Mouse (Mus musculus) heart, postnatal 0 days (tissue): ENCODE measurements around the gene Dop1b. TPM values are rescaled to one million over a fixed set of nuclear protein-coding genes. Genes with fewer than 3 reads are reported as not detected.
"Not testable (repeated sequence)": the region's sequence is repeated elsewhere in the genome, so short reads cannot be mapped to it uniquely, and the experiment has no call there.

Experiments
- ATAC-seq: fragments of 200-750 bp; cut with Nextera tagmentation; 2 replicates; pipeline ENCODE4 v1.8.0; 2017; ENCODE audit warnings: low read depth, moderate number of reproducible peaks, moderate library complexity; ENCODE audit not compliant: insufficient read depth
- DNase-seq: peaks from one replicate; pipeline ENCODE4 v3.0.0-alpha.2; 2016; ENCODE audit warnings: low spot score
- H3K27ac ChIP-seq: fragments of 300-500 bp; sonication (generic); 2 replicates; pipeline ENCODE4 v1.5.1; 2014; ENCODE audit warnings: low read depth, mild to moderate bottlenecking
- H3K27me3 ChIP-seq: fragments of 300-500 bp; sonication (generic); 2 replicates; pipeline ENCODE4 v1.6.1; 2014; ENCODE audit warnings: low read length, mixed read lengths; ENCODE audit not compliant: control insufficient read depth, insufficient read depth
- H3K36me3 ChIP-seq: fragments of 300-500 bp; sonication (generic); replicated peaks from 2 replicates; pipeline ENCODE4 v1.6.1; 2014; ENCODE audit warnings: low read length, mixed read lengths; ENCODE audit not compliant: control insufficient read depth, insufficient read depth
- H3K4me1 ChIP-seq: fragments of 300-500 bp; sonication (generic); 2 replicates; pipeline ENCODE4 v1.6.1; 2014; ENCODE audit warnings: antibody characterized with exemption; ENCODE audit not compliant: control insufficient read depth, insufficient read depth
- H3K4me2 ChIP-seq: fragments of 300-500 bp; sonication (generic); 2 replicates; pipeline ENCODE4 v1.6.1; 2014; ENCODE audit warnings: low read depth, mild to moderate bottlenecking, low read length, moderate library complexity
- H3K4me3 ChIP-seq: fragments of 300-500 bp; sonication (generic); 2 replicates; pipeline ENCODE4 v1.5.1; 2014; ENCODE audit warnings: low read depth, low read length
- H3K9ac ChIP-seq: fragments of 300-500 bp; sonication (generic); replicated peaks from 2 replicates; pipeline ENCODE4 v1.6.1; 2014; ENCODE audit warnings: low read depth, low read length, mixed read lengths
- H3K9me3 ChIP-seq: fragments of 300-500 bp; sonication (generic); replicated peaks from 2 replicates; pipeline ENCODE4 v1.6.1; 2016; ENCODE audit warnings: low read length; ENCODE audit not compliant: control insufficient read depth
- CTCF ChIP-seq: IDR thresholded peaks from 2 replicates; pipeline ENCODE4 v1.5.1; 2016; ENCODE audit warnings: antibody characterized with exemption, control low read depth, low read depth
- EP300 ChIP-seq: IDR thresholded peaks from 2 replicates; pipeline ENCODE4 v1.6.1; 2016; ENCODE audit warnings: antibody characterized with exemption, low read depth
- WGBS: fragments of 180-500 bp; shearing (Covaris S2); extraction: QIAGEN DNeasy Blood & Tissue Kit; methylation state at CpG from one replicate; pipeline ENCODE4 v1.1.7; 2014; 5-methylcytosine and 5-hydroxymethylcytosine counted together
- polyA plus RNA-seq: library from polyadenylated mRNA; unstranded; fragments of >200 nt; fragmentation: Nextera tagmentation; extraction: Ambion mirVana; gene quantifications from 2 replicates; pipeline ENCODE4 v1.2.1, GENCODE M21; 2015
- total RNA-seq: library from RNA; depleted of rRNA; stranded (reverse); fragments of >200 nt; gene quantifications from 2 replicates; pipeline ENCODE4 v1.2.3, GENCODE M21; 2014; ENCODE audit warnings: low replicate concordance

Dop1b gene
- total and polyA plus RNA-seq, 2 experiments from 2014 or later: 6.0 to 13.2 TPM

GRCm38 (mm10) chr16:93683508-93684236, 28.0 kb upstream of the Dop1b start:
- H3K9me3 ChIP-seq: no peaks in the 10 kb centered on the region
- H3K36me3 ChIP-seq: no peaks in the 10 kb centered on the region
- peak overlapping the region; percentile 40 for H3K9ac ChIP-seq
- H3K27ac ChIP-seq: no peak overlapping the region
- DNase-seq (no peak), ATAC-seq (no peak)
- H3K4me2 ChIP-seq: peak overlapping the region; percentile 73
- H3K27me3 ChIP-seq: peaks cover 52% of the 10 kb centered on the region
- peaks cover 17% of the 10 kb centered on the region for H3K4me1 ChIP-seq
- WGBS: under 1% methylated on average over 53 of the region's 53 CpGs
- TF ChIP-seq CTCF: no peak
- no peak for TF ChIP-seq EP300
- peak overlapping the region; percentile 49 for H3K4me3 ChIP-seq

- no peak for TF ChIP-seq EP300
- TF ChIP-seq CTCF: no peak
- peaks cover 17% of the 10 kb centered on the region for H3K4me1 ChIP-seq
- no peak for DNase-seq
- WGBS: 38% methylated on average over 7 of the region's 7 CpGs
- ATAC-seq: no peak
- H3K36me3 ChIP-seq: no peaks in the 10 kb centered on the region
- no peak overlapping the region for H3K27ac ChIP-seq
- peak overlapping the region; percentile 73 for H3K4me2 ChIP-seq
- no peak overlapping the region for H3K9ac ChIP-seq
- H3K27me3 ChIP-seq: peaks cover 45% of the 10 kb centered on the region
- peak overlapping the region; percentile 49 for H3K4me3 ChIP-seq
- no peaks in the 10 kb centered on the region for H3K9me3 ChIP-seq
Measured at GRCm38 (mm10) chr16:93684441-93684840, 27.3 kb upstream of the Dop1b start.

- Histone ChIP-seq H3K4me1 (peaks cover 17% of the 10 kb centered on the region), H3K27me3 (peaks cover 45% of the 10 kb centered on the region)
- H3K9ac ChIP-seq, DNase-seq, H3K36me3 ChIP-seq, H3K4me3 ChIP-seq, H3K27ac ChIP-seq, H3K9me3 ChIP-seq, H3K4me2 ChIP-seq, ATAC-seq: not testable (repeated sequence)
- TF ChIP-seq CTCF: 0 out of 2 replicates have a peak, but pooled peaks have one; percentile 7
- 91% methylated on average over 3 of the region's 3 CpGs for WGBS
Measured at GRCm38 (mm10) chr16:93685783-93686182, 25.9 kb upstream of the Dop1b start.

GRCm38 (mm10) chr16:93686421-93686820, 25.3 kb upstream of the Dop1b start:
- no peaks in the 10 kb centered on the region for H3K36me3 ChIP-seq
- H3K27me3 ChIP-seq: peaks cover 40% of the 10 kb centered on the region
- TF ChIP-seq CTCF (no peak), EP300 (no peak)
- DNase-seq: no peak
- 67% methylated on average over 5 of the region's 7 CpGs for WGBS
- ATAC-seq: no peak
- no peak overlapping the region for H3K9ac ChIP-seq
- H3K4me3 ChIP-seq: no peak overlapping the region
- peaks cover 17% of the 10 kb centered on the region for H3K4me1 ChIP-seq
- no peak overlapping the region for H3K27ac ChIP-seq
- peak overlapping the region; percentile 37 for H3K4me2 ChIP-seq
- no peaks in the 10 kb centered on the region for H3K9me3 ChIP-seq

- no peak for ATAC-seq
- H3K4me3 ChIP-seq: no peak overlapping the region
- peaks cover 35% of the 10 kb centered on the region for H3K27me3 ChIP-seq
- WGBS: 30% methylated on average over 5 of the region's 5 CpGs
- no peaks in the 10 kb centered on the region for H3K9me3 ChIP-seq
- DNase-seq: peak; percentile 54
- peaks cover 17% of the 10 kb centered on the region for H3K4me1 ChIP-seq
- H3K27ac ChIP-seq: no peak overlapping the region
- no peaks in the 10 kb centered on the region for H3K36me3 ChIP-seq
- TF ChIP-seq EP300 (no peak), CTCF (peak; percentile 55)
- peak overlapping the region; percentile 37 for H3K4me2 ChIP-seq
- H3K9ac ChIP-seq: no peak overlapping the region
Measured at GRCm38 (mm10) chr16:93686945-93687344, 24.8 kb upstream of the Dop1b start.
